15 mouse cellular contexts compared by ENCODE assay signal in the genomic region with DNA sequence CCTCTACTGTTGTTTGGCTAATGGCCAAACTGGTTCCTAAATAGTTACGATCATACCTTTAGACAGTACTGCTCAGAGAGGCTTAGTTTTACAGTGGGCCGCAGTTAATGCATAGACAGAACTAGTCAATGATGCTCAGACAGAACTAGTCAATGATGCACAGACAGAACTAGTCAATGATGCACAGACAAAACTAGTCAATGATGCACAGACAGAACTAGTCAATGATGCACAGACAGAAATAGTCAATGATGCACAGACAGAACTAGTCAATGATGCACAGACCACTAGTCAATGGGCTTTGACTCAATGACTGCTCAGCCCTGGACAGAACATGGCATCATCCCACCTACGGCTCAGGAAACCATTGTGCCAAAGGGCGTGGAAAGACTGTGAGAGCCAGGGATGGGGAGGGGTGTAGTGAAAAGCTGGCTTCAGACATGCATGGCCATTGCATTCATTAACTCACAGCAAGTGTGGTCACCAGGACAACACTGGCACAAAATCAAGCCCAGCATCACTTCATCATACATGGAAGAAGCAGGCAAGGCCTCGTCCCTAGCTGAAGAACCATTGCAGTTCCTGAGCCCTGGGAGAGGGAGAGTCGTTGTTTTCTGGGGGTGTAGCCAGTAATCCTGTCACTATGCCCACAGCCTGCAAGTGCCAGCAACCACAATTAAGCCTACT. TPM values are rescaled to one million over a fixed set of nuclear protein-coding genes. Genes with fewer than 3 reads are reported as not detected.
A peak's percentile ranks its signal among the peaks of the same experiment; 100 is the strongest.
DNase-seq lines count a peak whose midpoint lies in the region; ATAC-seq lines count a peak whose summit lies in the region.
"Had no signal": no experiment of that assay in that cellular context is flagged by ENCODE, and none has a peak within 500 bp of the region (broad histone marks: within the 10 kb centered on the region; RNA-seq: fewer than 3 reads in every experiment).

No protein-coding gene starts in this region.

- 69% methylated on average over 6 of the region's 6 CpGs for WGBS in hindbrain, embryonic 13.5 days
- WGBS in hindbrain, embryonic 10.5 days, result 89% methylated on average over 6 of the region's 6 CpGs
- 93% methylated on average over 6 of the region's 6 CpGs for WGBS in heart, embryonic 10.5 days

- H3K27me3 ChIP-seq in hindbrain, embryonic 13.5 days, result no peaks in the 10 kb centered on the region
- H3K27me3 ChIP-seq in hindbrain, embryonic 10.5 days (ENCODE audit: insufficient read depth, poor library complexity, severe bottlenecking), result no peaks in the 10 kb centered on the region
- no peaks in the 10 kb centered on the region for H3K27me3 ChIP-seq in heart, embryonic 10.5 days (ENCODE audit: insufficient read depth, poor library complexity, severe bottlenecking)
- H3K27me3 ChIP-seq: heart, embryonic 12.5 days had no signal

- H3K4me1 ChIP-seq in hindbrain, embryonic 13.5 days (replicated peaks), result peaks cover 1% of the 10 kb centered on the region; the same call in 1 of the 2 replicates
- H3K4me1 ChIP-seq in hindbrain, embryonic 10.5 days (replicated peaks), result peaks cover 6% of the 10 kb centered on the region; the same call in 1 of the 2 replicates
- H3K4me1 ChIP-seq in heart, embryonic 10.5 days, result no peaks in the 10 kb centered on the region
- H3K4me1 ChIP-seq: heart, embryonic 12.5 days had no signal

- no peaks in the 10 kb centered on the region for H3K9me3 ChIP-seq in hindbrain, embryonic 13.5 days
- no peaks in the 10 kb centered on the region for H3K9me3 ChIP-seq in hindbrain, embryonic 10.5 days
- H3K9me3 ChIP-seq in heart, embryonic 10.5 days, result no peaks in the 10 kb centered on the region
- H3K9me3 ChIP-seq: heart, embryonic 12.5 days had no signal

- H3K4me3 ChIP-seq in hindbrain, embryonic 13.5 days, result no peak overlapping the region
- H3K4me3 ChIP-seq in hindbrain, embryonic 10.5 days, result no peak overlapping the region
- H3K4me3 ChIP-seq in heart, embryonic 10.5 days, result no peak overlapping the region
- H3K4me3 ChIP-seq: heart, embryonic 12.5 days had no signal

- H3K9ac ChIP-seq in hindbrain, embryonic 13.5 days, result no peak overlapping the region
- H3K9ac ChIP-seq: heart, embryonic 12.5 days had no signal

- H3K36me3 ChIP-seq in hindbrain, embryonic 13.5 days, result no peaks in the 10 kb centered on the region
- H3K36me3 ChIP-seq in hindbrain, embryonic 10.5 days, result no peaks in the 10 kb centered on the region
- no peaks in the 10 kb centered on the region for H3K36me3 ChIP-seq in heart, embryonic 10.5 days
- H3K36me3 ChIP-seq: heart, embryonic 12.5 days had no signal

- no peak overlapping the region for H3K4me2 ChIP-seq in hindbrain, embryonic 13.5 days
- H3K4me2 ChIP-seq: heart, embryonic 12.5 days had no signal

- no peak overlapping the region for H3K27ac ChIP-seq in hindbrain, embryonic 13.5 days
- H3K27ac ChIP-seq in hindbrain, embryonic 10.5 days, result no peak overlapping the region
- H3K27ac ChIP-seq in heart, embryonic 10.5 days, result no peak overlapping the region

- DNase-seq in hindbrain, embryonic 10.5 days (ENCODE audit: low spot score), result no peak
- DNase-seq in right cerebral cortex, postnatal 14 days, result peak; percentile 13
- no peak for DNase-seq in right cerebral cortex, postnatal 25 days
- DNase-seq in R1 (ENCODE audit: low read depth, low spot score), result peak; percentile 50
- no peak for DNase-seq in heart, embryonic 10.5 days (ENCODE audit: low spot score)
- no peak for DNase-seq in kidney, adult 9 months
- DNase-seq: adrenal gland, postnatal 36 days; cerebellum, postnatal 25 days; gastrocnemius, postnatal 36 days; liver; lung, adult 18-20 months; thymus, postnatal 25 days had no signal

- peak; percentile 40 for ATAC-seq in hindbrain, embryonic 13.5 days (ENCODE audit: low FRiP score)
- ATAC-seq: intestine, embryonic 16.5 days had no signal

RNA-seq across cellular contexts. Expression of a gene that starts 44.6 kb away (rescaled TPM):
- 21.5 and 22.0 TPM in 2 replicates for polyA plus RNA-seq in hindbrain, embryonic 13.5 days (2015; fragmentation: Nextera tagmentation; extraction: Ambion mirVana)
- 11.5 and 12.5 TPM in 2 replicates for polyA plus RNA-seq in hindbrain, embryonic 10.5 days (2016; fragmentation: Nextera tagmentation; extraction: Ambion mirVana)
- polyA plus RNA-seq in heart, embryonic 10.5 days (2016; fragmentation: Nextera tagmentation; extraction: Ambion mirVana), result 10.7 and 13.7 TPM in 2 replicates

Comparison
In these comparisons a context has a peak if more than half of its experiments do, and no peak if none do; other contexts are left out.
1. DNase-seq: peak in right cerebral cortex, postnatal 14 days (single experiment) and R1 (single experiment); none in hindbrain, embryonic 10.5 days (single experiment), right cerebral cortex, postnatal 25 days (single experiment), heart, embryonic 10.5 days (single experiment) and kidney, adult 9 months (single experiment).